Mouse (Mus musculus): ENCODE data around the gene Rab14.

DNA sequence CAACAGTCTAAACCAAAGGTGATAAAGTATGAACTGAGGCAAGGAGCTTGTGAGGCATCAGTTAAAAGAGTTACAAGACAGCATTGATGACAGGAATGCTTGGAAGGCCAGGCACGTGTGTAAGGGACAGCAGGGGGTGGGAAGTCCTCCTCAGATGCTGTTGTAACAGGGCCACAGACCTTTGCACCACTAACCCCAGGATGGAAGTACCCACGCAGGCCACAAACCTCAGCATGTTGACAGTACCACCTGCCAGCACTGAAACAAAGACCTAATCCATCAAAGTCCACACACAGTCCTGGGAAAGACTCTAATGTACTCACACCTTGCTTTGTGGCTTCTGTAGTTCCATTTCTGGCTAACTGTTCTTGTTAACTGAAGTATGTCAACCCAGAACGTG lies 33.0 kb upstream of the Rab14 start:
- TF ChIP-seq POLR2A (IDR thresholded peaks at IDR 0.05; ENCODE audit: borderline replicate concordance, extremely low read depth, low read depth, low read length) (no peak), CTCF (IDR thresholded peaks at IDR 0.05; ENCODE audit: insufficient read depth, low read length) (no peak)
